Mouse (Mus musculus) midbrain, embryonic 11.5 days (tissue): ENCODE results near the gene Zc3h18. TPM values are rescaled to one million over a fixed set of nuclear protein-coding genes. Genes with fewer than 3 reads are reported as not detected.

ENCODE experiments used
- ATAC-seq: fragments of 200-750 bp; cut with Nextera tagmentation; 2 replicates; pipeline ENCODE4 v1.8.0; 2017; ENCODE audit warnings: moderate TSS enrichment, moderate library complexity; ENCODE audit not compliant: low FRiP score
- DNase-seq: peaks from one replicate; pipeline ENCODE4 v3.0.0; 2015; ENCODE audit warnings: low spot score; ENCODE audit errors: missing footprints
- H3K27ac ChIP-seq: fragments of 300-500 bp; sonication (generic); 2 replicates; pipeline ENCODE4 v1.5.1; 2014; ENCODE audit warnings: low read depth, low read length
- H3K27me3 ChIP-seq: fragments of 300-500 bp; sonication (generic); 2 replicates; pipeline ENCODE4 v1.6.1; 2014; ENCODE audit warnings: mild to moderate bottlenecking, low read length, moderate library complexity, mixed read lengths; ENCODE audit not compliant: control insufficient read depth, insufficient read depth
- H3K36me3 ChIP-seq: fragments of 300-500 bp; sonication (generic); 2 replicates; pipeline ENCODE4 v1.6.1; 2014; ENCODE audit warnings: mild to moderate bottlenecking, low read length, moderate library complexity, mixed read lengths; ENCODE audit not compliant: control insufficient read depth, insufficient read depth
- H3K4me1 ChIP-seq: fragments of 300-500 bp; sonication (generic); 2 replicates; pipeline ENCODE4 v1.6.1; 2014; ENCODE audit warnings: low read length; ENCODE audit not compliant: control insufficient read depth, insufficient read depth
- H3K4me2 ChIP-seq: fragments of 300-500 bp; sonication (generic); 2 replicates; pipeline ENCODE4 v1.6.1; 2014; ENCODE audit warnings: mild to moderate bottlenecking, moderate library complexity
- H3K4me3 ChIP-seq: fragments of 300-500 bp; sonication (generic); 2 replicates; pipeline ENCODE4 v1.5.1; 2014; ENCODE audit warnings: low read depth, low read length
- H3K9ac ChIP-seq: fragments of 300-500 bp; sonication (generic); 2 replicates; pipeline ENCODE4 v1.6.1; 2014; ENCODE audit warnings: low read length
- H3K9me3 ChIP-seq: fragments of 300-500 bp; sonication (generic); 2 replicates; pipeline ENCODE4 v1.6.1; 2016; ENCODE audit warnings: low read length; ENCODE audit not compliant: control insufficient read depth
- WGBS: fragments of 180-500 bp; shearing (Covaris S2); extraction: QIAGEN DNeasy Blood & Tissue Kit; methylation state at CpG from one replicate; pipeline ENCODE4 v1.1.7; 2014; 5-methylcytosine and 5-hydroxymethylcytosine counted together
- polyA plus RNA-seq: library from polyadenylated mRNA; unstranded; fragments of >200 nt; fragmentation: Nextera tagmentation; extraction: Ambion mirVana; gene quantifications from 2 replicates; pipeline ENCODE4 v1.2.1, GENCODE M21; 2014

Gene Zc3h18
- polyA plus RNA-seq, 1 experiment from 2014 or later = 43.7 TPM

DNA sequence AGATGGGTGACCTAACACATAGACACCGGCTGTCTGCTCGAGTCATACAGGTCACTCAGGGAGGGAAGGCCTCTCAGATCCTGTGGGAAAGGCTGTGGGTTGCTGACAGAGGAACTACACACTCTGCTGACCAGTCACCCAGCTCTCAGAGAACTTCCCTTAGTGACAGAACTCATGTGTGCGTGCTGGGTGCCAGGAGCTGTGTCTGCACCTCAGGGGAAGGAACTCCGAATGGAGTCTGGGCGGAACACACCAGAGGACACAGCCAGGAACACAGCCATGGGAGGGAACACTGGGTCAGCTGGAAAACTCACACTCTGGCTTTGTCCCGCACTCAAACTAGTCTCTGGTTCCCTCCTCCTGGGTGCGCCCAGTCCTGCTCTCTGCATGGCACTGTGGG lies 31.3 kb downstream of the Zc3h18 start:
- 95% methylated on average over 7 of the region's 7 CpGs for WGBS
- ATAC-seq = no peak
- Histone ChIP-seq H3K9me3 (no peaks in the 10 kb centered on the region), H3K27me3 (no peaks in the 10 kb centered on the region), H3K4me1 (no peaks in the 10 kb centered on the region), H3K9ac (no peak overlapping the region), H3K4me2 (no peak overlapping the region), H3K27ac (no peak overlapping the region), H3K36me3 (peaks cover 56% of the 10 kb centered on the region), H3K4me3 (no peak overlapping the region)
- no peak for DNase-seq

- H3K9ac ChIP-seq = no peak overlapping the region
- H3K27me3 ChIP-seq = no peaks in the 10 kb centered on the region
- H3K4me1 ChIP-seq = no peaks in the 10 kb centered on the region
- no peak for DNase-seq
- H3K4me3 ChIP-seq = no peak overlapping the region
- no peak overlapping the region for H3K27ac ChIP-seq
- no peaks in the 10 kb centered on the region for H3K9me3 ChIP-seq
- no peak for ATAC-seq
- peaks cover 61% of the 10 kb centered on the region for H3K36me3 ChIP-seq
- H3K4me2 ChIP-seq = no peak overlapping the region
- 94% methylated on average over 9 of the region's 9 CpGs for WGBS
Observed at GRCm38 (mm10) chr8:122414311-122414710, 37.9 kb downstream of the Zc3h18 start.

DNA sequence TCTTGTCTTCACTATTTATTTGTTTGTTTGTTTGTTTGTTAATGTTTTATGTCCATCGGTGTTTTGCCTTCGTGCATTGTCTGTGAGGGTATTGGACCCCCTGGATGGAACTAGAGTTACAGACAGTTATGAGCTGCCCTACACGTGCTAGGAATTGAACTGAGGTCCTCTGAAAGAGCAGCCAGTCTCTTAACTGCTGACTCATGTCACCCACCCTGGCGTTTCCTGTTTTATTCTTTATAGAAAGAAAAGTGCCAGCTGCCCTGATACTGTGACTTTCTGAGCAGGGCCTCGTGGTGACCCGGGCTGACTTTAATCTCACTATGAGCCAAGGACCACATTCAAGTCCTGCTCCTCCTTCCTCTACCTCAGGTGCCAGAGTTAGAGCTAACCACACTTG lies 39.1 kb downstream of the Zc3h18 start:
- no peak overlapping the region for H3K4me2 ChIP-seq
- no peak overlapping the region for H3K4me3 ChIP-seq
- DNase-seq (no peak), ATAC-seq (no peak)
- no peaks in the 10 kb centered on the region for H3K4me1 ChIP-seq
- H3K27me3 ChIP-seq = no peaks in the 10 kb centered on the region
- no peak overlapping the region for H3K9ac ChIP-seq
- H3K36me3 ChIP-seq = peaks cover 53% of the 10 kb centered on the region
- 95% methylated on average over 6 of the region's 6 CpGs for whole genome bisulfite sequencing
- no peak overlapping the region for H3K27ac ChIP-seq
- H3K9me3 ChIP-seq = no peaks in the 10 kb centered on the region

- H3K9me3 ChIP-seq = no peaks in the 10 kb centered on the region
- no peak overlapping the region for H3K27ac ChIP-seq
- H3K9ac ChIP-seq = no peak overlapping the region
- H3K4me2 ChIP-seq = no peak overlapping the region
- H3K4me1 ChIP-seq = no peaks in the 10 kb centered on the region
- DNase-seq (no peak), ATAC-seq (no peak)
- H3K36me3 ChIP-seq = peaks cover 21% of the 10 kb centered on the region
- WGBS = 79% methylated on average over 9 of the region's 9 CpGs
- no peaks in the 10 kb centered on the region for H3K27me3 ChIP-seq
- H3K4me3 ChIP-seq = no peak overlapping the region
Observed at GRCm38 (mm10) chr8:122419881-122420555, 43.6 kb downstream of the Zc3h18 start.

GRCm38 (mm10) chr8:122421376-122422070 lies 45.1 kb downstream of the Zc3h18 start, which contains the start of gene Il17c:
Gene Il17c, plus strand, starts transcription at chr8:122422020.
- Histone ChIP-seq H3K9me3 (no peaks in the 10 kb centered on the region), H3K4me1 (no peaks in the 10 kb centered on the region), H3K27me3 (no peaks in the 10 kb centered on the region), H3K9ac (no peak within 1 kb of the TSS), H3K4me2 (no peak within 1 kb of the TSS), H3K36me3 (peaks cover 15% of the 10 kb centered on the region), H3K27ac (no peak within 1 kb of the TSS), H3K4me3 (no peak within 1 kb of the TSS)
- DNase-seq = no peak
- no peak for ATAC-seq
- WGBS = 82% methylated on average over 14 of the region's 14 CpGs

DNA sequence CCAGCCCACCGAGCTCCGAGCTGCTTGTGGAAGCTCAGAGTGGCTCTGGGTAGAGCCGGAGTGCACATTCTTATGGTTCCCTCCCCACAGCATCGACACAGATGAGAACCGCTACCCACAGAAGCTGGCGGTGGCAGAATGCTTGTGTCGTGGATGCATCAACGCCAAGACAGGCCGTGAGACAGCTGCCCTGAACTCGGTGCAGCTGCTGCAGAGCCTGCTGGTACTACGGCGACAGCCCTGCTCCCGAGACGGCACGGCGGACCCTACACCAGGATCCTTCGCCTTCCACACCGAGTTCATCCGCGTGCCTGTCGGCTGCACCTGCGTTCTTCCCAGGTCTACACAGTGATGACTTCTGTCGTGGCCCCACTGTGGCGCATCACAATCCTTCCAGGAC lies 46.8 kb downstream of the Zc3h18 start:
- no peak overlapping the region for H3K9ac ChIP-seq
- H3K27me3 ChIP-seq = no peaks in the 10 kb centered on the region
- no peak overlapping the region for H3K4me2 ChIP-seq
- H3K36me3 ChIP-seq = peaks cover 6% of the 10 kb centered on the region
- H3K9me3 ChIP-seq = no peaks in the 10 kb centered on the region
- DNase-seq = no peak
- no peak overlapping the region for H3K27ac ChIP-seq
- ATAC-seq = no peak
- no peak overlapping the region for H3K4me3 ChIP-seq
- WGBS = 87% methylated on average over 24 of the region's 24 CpGs
- no peaks in the 10 kb centered on the region for H3K4me1 ChIP-seq

- 67% methylated on average over 5 of the region's 5 CpGs for WGBS
- Histone ChIP-seq H3K27me3 (no peaks in the 10 kb centered on the region), H3K4me1 (no peaks in the 10 kb centered on the region), H3K36me3 (peaks cover 3% of the 10 kb centered on the region), H3K9ac (no peak overlapping the region), H3K4me3 (no peak overlapping the region), H3K9me3 (no peaks in the 10 kb centered on the region), H3K4me2 (no peak overlapping the region), H3K27ac (no peak overlapping the region)
- DNase-seq = no peak
- no peak for ATAC-seq
Observed at GRCm38 (mm10) chr8:122423659-122424058, 47.2 kb downstream of the Zc3h18 start.

- 81% methylated on average over 9 of the region's 9 CpGs for whole genome bisulfite sequencing
- ATAC-seq (no peak), DNase-seq (no peak)
- H3K4me1 ChIP-seq = no peaks in the 10 kb centered on the region
- H3K9ac ChIP-seq = no peak overlapping the region
- no peaks in the 10 kb centered on the region for H3K27me3 ChIP-seq
- no peaks in the 10 kb centered on the region; the same call in 1 of the 2 replicates for H3K36me3 ChIP-seq
- no peaks in the 10 kb centered on the region for H3K9me3 ChIP-seq
- no peak overlapping the region for H3K4me3 ChIP-seq
- no peak overlapping the region for H3K27ac ChIP-seq
- H3K4me2 ChIP-seq = no peak overlapping the region
Observed at GRCm38 (mm10) chr8:122426145-122426544, 49.7 kb downstream of the Zc3h18 start.

- Histone ChIP-seq H3K9me3 (no peaks in the 10 kb centered on the region), H3K4me3 (no peak overlapping the region), H3K4me2 (no peak overlapping the region), H3K36me3 (no peaks in the 10 kb centered on the region; the same call in 1 of the 2 replicates), H3K4me1 (peaks cover 9% of the 10 kb centered on the region), H3K27me3 (no peaks in the 10 kb centered on the region), H3K9ac (no peak overlapping the region), H3K27ac (no peak overlapping the region)
- DNase-seq = no peak
- no peak for ATAC-seq
- WGBS = 87% methylated on average over 7 of the region's 7 CpGs
Observed at GRCm38 (mm10) chr8:122427607-122428006, 51.2 kb downstream of the Zc3h18 start.
